Mouse (Mus musculus): ENCODE results near the gene 1500009C09Rik. TPM values are rescaled to one million over a fixed set of nuclear protein-coding genes. Genes with fewer than 3 reads are reported as not detected.
"Not testable (repeated sequence)": the region's sequence is repeated elsewhere in the genome, so short reads cannot be mapped to it uniquely, and the experiment has no call there.

1500009C09Rik gene
- total RNA-seq, 2 experiments from 2014 or later: not detected

DNA sequence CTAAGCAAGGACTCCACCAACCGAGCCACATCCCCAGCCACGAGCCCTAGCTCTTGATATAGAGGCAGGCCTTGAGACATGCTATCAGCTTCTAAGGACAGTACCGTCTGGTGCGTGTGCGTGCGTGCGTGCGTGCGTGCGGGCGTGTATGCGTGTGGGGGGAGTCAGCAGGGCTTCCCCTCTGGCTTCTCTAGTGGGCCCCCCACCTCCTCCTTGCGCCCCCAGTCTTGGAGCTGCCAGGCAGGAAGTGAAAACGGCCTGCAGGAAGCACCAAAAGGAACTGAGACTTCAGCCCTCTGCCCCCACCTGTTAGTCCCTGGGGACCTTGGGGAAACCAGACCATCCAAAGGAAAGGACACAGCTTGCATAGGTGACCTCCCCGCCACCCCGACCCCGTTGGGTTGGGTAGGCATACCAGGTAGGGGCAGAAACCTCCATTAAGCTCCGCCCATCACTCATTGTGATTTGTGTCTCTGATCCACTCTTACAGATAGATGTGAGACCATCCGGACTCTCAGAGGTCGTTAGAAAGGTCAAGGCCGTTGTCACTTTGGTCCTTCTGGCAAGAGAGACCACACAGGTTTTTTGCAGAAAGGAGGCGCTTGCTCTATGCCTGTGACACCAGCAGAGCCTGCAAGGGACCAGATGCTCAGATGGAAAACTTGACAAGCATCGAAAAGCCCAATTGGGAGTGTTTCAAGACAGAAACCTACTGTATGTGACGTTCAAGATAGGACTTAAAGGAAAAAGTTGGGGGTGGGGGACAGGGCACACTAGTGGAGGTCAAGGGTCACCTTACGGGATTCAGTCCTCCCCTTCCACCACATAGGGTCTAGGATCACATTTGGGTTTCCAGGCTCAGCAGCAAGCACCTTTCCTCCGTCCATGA, 33.2 kb upstream of the 1500009C09Rik start:
- DNase-seq: no peak

DNA sequence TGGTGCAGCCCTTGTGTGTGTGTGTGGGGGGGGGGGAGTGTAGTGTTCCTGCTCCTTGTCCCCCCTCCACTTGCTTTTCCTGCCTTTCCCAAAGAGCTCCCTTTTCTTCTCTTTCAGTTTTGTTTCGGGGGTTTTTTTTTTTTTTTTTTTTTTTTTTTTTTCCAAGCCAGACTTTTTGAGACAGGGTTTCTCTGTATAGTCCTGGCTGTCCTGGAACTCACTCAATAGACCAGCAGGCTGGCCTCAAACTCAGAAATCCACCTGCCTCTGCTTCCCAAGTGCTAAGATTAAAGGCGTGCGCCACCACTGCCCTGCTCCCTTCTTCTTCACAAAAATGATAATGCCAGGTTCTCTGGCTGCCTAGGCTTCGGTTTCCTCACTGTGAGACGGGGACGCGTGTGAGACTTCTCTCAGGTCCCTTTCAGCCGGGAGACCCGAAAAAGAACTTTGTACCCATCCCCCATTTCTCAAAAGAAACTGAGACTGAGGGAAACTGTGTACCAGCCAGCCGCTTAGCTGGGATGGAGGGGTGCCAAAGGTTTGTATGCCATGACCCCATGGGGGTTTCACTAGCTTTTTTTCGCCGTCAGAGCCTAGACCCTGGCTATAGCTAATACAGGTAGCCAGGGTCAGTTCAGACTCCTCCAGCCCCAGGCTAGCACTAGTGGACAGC, 32.1 kb upstream of the 1500009C09Rik start:
- DNase-seq: no peak

DNA sequence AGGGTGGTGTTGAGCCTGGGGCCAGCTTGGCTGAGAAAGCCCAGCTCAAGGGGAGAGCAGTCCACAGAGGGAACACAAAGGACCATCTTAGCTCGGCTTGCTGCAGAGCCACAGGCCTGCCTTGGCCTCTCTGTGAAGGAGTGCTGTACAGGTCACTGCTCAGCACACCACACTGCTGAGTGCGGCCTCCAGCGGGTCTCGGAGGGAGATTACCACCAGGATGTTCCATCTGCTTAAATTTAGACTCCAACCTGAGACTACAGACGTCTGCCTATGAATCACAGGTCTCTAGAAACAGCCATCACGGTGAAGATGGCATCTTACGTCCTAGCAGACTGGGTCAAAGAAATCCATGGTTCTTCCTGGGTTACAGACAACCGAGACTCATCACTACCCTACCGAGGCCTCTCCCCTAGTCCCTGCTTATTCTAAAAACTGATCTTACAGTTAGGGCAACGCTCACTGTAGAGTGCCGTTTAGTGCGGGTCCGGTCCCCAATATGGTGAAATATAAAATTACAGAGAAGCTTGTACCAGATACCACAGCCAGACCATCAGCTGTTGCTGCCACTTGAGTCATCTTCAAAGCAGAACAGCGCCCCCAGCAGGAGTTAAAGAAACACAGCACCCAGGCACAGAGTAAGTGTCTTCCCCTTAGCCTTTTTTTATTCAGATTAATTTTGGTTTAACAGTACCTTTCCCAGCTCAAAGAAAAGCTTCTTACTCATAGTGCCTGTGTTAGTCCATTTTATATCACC, 30.9 kb upstream of the 1500009C09Rik start:
- DNase-seq: no peak

DNA sequence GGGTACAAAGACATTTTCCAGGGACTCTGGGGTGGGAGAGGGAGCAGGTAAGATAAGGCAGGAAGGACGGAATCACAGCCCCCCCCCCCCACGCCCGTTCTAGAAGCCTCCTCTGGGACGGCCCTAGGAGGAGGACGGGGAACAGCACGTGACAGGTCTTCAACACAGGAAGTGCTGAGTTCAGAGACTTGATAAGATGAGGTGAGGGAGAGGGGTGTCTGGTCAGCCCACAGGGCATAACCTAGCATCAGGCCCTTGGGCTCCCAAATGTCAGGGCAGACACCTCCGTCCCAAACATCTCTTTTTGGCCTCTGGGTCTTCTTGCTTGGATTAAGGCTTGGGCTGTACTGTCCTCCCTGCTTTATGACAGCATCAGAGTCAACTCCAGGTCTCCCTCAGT, 28.9 kb upstream of the 1500009C09Rik start:
- no peak for DNase-seq

DNA sequence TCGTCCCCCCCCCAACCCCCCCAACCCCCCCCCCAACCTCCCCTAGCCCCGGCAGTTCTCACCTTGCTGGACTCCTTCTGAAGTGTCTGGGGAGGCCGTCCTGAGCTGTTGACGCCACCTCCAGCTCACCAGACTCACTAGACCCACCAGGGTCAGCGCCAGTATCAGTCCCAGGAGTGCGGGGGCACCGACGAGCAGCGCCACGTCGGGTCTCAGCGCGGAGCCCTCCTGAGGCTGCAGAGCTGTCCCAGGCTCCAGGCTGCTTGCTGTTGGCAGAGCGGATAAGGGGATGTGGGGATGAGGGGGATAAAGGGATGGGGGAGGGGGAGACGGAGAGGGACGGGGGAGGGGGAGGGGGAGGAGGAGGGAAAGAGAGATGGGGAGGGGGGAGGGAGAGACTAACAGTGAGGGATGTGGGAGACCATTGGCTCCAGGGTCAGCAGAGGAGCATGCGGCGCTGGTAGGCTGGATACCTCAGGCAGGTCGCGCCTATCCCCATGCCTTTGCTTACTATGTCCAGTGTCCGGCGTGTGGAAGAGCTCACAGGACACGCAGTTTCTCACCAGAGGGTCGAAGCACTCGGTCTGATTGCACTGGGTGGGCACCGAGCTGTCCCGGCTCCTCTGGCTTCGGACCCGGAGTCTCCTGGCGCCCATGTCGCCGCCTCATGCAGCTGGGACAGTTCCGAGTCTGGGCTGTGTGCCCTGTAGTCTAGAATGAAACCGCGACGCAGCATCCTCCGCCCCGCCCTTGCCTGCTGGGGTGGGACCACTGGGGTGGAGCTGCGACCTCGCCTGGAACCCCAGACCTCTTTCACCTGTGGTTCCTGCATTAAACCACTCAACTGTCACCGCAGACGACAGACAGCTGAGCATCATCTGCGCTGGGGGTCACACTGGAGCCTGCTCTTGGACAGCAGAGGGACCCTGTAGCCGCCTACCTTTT, 28.3 kb upstream of the 1500009C09Rik start, which contains the start of gene Tnfrsf13c:
Gene Tnfrsf13c, minus strand, starts transcription at position 713 of the 945 bp plus-strand sequence.
- DNase-seq: no peak

DNA sequence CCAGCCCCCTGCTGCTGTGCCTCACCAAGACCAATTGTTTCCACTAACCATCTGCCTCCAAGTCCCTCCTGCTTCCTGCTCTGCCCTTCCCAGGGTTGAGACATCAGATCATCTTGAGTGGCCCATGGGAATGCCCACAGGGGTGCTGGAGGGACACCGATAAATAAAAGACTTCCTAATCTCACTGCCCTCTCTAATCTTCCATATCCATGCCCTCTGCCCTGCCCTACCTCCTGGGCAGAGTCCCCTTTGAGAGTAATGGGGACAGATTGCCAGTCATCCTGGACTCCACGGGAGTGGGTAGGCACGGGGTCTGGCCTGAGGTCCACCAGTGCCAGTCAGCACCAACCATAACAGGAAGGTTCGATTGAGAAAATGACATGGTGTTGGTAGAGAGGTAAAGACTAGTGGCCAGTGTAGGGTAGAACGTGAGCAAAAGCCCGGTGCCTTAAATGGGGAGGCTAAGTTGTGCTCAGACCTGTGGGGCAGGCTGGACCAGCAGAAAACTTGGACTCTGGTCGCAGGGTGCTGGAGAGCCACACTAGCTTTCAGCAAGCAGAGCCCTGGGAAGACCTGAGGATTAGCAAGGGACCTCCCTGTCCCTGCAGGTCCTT, 27.5 kb upstream of the 1500009C09Rik start:
- DNase-seq: no peak

DNA sequence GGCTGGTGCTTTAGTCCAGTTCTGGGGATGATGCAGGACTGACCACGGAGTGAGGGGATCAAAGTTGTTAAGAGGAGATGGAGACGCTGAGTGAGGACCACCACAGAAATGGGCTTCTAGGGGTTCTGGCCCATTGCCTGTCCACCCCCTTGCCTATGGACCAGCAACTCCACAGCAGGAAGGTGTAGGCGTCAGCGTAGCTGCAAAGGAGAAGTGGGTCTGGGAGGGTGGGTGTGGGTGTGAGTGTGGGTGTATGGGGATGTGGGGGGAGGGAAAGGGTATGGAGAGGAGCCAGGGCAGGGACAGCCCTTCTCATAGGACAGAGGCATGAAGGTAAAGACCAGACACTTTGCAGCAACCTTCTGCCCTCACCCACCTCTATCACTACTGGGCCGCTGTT, 26.4 kb upstream of the 1500009C09Rik start:
- no peak for DNase-seq

DNA sequence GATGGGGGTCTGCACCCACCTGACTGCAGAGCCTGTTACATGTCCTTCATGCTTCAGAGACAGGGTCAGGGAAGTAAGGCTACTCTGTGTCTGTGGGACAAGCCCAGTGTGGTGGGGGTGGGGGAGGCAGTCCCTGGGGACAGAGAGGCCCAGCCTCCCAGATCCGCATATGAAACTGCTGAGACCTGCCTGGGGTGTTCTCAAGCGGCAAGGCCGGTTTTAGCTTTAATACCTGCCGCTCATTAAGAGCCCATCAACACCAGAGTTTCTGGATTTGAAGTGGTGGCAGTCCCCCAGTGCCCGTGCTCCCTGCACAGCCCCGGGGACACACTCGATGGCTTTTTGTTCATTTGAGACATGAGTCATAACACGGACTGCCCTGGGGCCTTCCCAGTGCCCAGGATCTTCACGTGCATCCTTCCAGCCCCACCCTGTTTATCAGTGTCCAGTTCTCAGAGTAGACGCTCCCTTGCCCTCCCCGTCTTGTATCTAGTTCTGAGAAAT, 22.6 kb upstream of the 1500009C09Rik start:
- DNase-seq: no peak

DNA sequence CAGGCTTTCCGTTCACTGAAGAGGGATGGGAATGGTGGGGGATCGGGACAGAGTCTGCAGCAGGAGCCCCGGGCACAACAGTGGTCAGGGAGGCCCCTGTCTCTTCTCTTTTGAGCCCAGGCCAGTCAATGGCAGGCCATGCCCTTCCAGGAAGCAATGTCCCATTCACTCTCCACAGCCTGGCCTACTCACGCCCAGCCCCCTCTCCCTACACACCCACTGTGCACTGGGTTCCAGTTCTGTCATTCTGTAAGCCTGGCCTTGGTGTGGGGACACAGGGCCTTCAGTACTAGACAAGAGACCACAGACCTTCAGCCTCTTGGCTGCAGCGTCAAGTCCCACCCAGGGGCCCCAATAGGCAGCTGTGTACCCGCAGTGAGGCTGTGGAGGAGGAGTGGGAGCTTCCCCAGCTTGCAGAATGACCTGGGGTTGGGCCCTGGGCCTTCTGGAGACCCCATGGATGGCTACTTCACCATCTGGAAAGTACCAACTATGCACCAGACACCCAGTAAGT, 22.0 kb upstream of the 1500009C09Rik start:
- DNase-seq: no peak

DNA sequence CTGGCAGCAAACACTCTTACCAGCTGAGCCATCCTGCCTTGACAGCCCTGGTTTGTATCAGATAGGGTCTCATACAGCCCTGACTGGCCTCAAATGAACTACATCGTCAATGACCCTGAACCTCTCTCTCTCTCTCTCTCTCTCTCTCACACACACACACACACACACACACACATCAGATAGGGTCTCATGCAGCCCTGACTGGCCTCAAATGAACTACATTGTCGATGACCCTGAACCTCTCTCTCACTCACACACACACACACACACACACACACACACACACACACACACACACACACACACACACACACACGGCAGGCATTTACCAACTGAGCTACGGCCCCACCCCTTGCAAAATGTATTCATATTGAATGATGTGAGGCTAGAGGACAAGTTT, 21.1 kb upstream of the 1500009C09Rik start:
- DNase-seq: no peak

DNA sequence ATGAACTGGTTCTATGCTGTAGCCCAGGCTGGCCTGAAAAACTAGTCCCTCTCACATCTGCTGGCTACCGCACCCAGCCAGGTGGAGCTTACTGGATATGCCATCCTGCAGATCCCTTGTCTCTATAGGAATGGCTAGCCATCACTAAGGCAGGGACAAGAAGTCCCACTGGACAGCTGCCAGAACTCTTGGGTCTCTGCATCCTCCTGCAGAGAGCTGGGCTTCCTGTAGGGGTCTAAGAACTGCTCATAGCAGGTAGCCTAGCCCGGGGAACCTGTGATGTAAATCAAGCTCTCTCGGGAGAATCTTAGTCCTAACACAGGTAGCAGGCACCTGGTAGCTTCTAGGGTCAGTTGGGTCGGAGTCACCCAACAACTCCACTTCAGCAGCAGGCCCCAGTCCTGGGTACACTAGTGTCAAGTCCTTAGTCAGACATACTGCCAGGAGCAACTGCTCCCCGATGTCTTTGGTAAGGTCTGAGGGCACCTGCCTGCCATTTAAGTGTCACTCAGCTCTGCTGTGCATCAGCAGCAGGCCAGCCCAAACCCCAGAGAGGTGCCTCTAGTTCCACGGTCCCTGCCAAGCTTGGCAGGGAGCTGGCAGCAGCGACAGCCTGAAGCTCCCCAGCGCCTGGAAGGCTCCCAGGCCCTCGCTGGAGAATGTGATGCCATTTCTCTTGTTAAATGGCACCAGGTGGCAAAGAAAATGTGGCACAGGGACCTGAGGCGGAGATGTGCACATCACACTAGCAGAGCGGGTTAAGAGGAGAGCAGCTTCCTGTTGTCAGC, 20.4 kb upstream of the 1500009C09Rik start:
- DNase-seq: peak; percentile 70

DNA sequence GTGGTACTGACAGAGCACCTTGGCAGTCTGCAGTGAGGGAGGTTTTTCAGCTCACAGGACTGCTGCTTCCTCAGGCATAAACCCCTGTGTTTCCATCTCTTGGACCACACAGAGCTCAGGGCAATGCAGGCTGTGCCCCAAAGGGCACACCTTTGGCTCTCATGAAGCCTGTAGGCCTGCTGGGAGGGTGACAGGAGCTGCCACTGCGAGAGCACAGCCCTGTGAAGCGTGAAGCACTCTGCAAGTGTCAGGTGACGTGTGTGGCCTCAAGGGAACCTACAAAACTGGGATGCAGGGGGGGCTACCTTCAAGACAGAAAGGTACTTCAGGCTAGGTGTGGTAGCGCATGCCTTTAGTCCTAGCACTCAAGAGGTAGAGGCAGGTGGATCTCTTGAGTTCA, 19.5 kb upstream of the 1500009C09Rik start:
- DNase-seq: no peak

DNA sequence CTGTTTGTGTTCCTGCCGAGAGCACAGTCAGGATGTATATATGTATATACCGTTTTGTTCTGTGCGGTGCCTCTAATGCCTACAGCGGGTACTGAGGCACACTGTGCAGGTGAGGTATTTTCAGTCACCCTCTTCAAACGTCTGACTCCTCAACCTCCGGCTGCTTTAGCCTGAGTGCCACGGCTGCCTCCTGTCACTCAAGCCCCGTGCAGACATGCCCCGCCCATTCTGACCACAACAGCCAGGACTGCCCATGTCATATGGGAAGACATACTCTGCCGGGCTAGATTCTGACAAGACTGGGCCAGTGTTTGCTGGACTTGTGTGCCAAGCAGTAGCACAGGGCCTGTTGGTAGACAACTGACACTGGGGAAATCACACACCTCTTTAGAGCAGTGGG, 16.5 kb upstream of the 1500009C09Rik start:
- no peak for DNase-seq

DNA sequence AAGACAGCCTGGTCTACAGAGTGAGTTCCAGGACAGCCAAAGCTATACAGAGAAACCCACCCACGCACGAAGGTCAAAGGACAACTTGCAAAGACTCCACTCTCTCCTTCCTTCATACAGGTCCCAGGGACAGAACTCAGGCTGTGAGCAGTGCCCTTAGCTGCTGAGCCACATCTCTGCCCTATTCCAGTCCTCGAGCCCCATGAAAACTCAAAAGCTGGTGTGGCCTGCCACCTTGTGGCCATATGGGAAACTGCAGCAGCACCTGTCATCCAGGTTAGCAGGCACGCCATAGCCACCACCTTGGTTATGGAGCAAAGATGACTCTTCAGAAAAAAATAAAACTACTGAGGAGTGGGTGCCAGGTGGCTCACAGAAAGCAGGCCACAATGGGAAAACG, 15.6 kb upstream of the 1500009C09Rik start:
- peak; percentile 58 for DNase-seq

DNA sequence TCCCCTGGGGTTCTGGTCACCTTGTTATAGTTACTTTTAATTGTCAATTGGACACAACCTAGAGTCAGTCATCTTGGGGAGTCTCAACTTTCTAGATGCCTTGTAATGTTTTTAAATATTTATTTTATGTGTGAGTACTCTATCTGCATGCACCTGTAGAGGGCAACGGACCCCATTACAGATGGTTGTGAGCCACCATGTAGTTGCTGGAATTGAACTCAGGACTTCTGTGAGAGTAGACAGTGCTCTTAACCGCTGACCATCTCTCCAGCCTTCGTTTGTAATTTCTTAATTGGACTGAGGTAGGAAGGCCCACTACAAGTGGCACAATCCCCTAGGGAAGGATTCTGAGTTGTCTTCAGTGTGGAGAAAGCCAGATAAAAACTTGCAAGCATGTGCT, 8.9 kb upstream of the 1500009C09Rik start:
- no peak for DNase-seq

DNA sequence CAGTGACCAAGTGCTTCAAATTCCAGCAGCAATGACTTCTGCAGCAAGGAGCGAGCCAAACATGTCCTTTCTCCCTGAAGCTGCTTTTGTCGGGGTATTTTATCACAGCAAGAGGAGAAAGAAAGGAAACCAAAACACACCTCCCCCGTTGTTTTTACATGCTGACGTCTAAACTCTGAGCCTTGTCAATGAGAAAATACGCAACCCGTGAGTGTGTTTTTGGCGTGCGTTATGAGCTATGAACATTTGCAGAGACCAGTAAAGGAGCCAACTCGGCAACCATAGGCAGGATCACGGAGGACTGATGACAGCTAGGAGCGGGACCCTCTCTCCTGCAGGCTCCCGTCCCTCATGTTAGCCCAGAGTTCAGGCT, 8.5 kb upstream of the 1500009C09Rik start:
- no peak for DNase-seq

DNA sequence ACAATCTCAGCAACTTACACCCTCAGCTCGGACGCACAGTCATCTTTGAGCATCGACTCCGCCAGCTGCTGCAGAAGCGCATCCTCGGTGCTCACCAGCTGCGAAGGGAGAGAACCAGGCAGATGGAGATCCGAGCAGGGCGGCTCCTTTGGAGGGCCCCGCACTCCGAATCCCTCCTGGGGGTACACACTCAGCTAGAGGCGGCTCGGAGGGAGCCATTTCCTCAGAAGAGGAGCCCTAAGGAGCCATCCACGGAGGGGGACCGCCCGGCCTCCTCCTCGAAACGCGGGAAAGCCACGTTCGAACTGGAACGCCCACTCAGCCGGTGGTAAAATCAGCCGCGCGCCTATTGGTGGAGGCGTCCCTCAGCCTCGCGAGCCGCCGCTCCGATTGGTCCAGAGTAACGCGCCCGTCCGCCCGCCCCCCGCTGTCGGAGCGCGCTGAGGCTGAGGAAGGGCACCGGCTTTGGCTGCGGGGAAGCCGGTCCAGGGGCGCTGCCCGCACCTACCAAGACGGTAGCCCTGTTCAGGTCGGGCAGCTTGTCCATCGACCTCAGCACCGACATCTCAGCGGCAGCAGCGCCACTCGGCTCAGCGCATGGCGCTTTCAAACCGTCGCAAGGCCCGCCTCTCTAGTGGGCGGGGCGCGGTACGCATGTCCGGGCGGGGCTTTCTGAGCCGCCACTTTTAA, 7.9 kb upstream of the 1500009C09Rik start, which contains the start of gene Cenpm:
Gene Cenpm, minus strand, starts transcription at position 634 of the 690 bp plus-strand sequence.
- peak; percentile 89 for DNase-seq

DNA sequence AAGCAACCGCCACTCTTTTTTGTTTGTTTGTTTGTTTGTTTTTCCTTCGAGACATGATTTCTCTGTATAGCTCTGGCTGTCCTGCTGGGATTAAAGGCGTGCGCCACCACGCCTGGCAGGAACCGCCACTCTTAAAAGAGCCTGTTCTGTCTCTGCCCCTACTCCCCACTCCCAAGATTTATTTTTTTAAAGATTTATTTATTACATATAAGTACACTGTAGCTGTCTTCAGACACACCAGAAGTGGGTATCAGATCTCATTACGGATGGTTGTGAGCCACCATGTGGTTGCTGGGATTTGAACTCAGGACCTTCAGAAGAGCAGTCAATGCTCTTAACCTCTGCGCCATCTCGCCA, 7.4 kb upstream of the 1500009C09Rik start:
- not testable (repeated sequence) for DNase-seq

DNA sequence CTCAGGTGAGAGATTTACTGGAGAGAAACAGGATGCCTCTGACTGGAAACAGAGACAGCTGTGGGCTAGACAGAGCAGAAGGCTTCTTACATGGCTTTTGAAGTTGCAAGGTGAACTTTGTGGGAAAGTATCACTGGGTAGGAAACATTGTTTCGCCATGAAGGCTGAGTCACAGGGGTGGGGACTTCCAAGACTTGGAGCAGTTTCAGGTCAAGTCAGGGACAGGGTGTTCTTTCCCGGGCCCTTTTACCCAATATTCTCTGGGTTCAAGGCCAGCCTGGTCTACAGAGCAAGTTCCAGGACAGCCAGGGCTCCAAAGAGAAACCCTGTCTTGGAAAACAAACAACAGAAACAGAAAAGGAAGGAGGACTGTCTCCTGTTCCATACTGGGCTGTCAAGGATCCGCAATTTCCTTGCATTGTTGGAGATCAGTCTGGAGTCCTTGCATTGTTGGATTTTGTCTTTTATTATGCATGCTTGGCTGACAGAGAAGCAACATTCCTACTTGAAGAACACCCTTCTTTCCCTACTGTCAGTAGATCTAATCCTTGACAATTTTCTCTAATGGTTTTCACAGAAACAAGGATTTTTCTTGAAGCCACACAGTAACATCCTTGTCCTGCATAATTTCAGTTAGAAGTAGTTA, 4.9 kb upstream of the 1500009C09Rik start:
- no peak for DNase-seq

Measured in gastrocnemius, postnatal 25 days (tissue).